Mouse (Mus musculus) spleen, adult 2 months (tissue): ENCODE measurements around the gene Gm42715. TPM values are rescaled to one million over a fixed set of nuclear protein-coding genes. Genes with fewer than 3 reads are reported as not detected.
"Not testable (repeated sequence)": the region's sequence is repeated elsewhere in the genome, so short reads cannot be mapped to it uniquely, and the experiment has no call there.

Experiments
- DNase-seq, 2 experiments: peaks; one replicate each; pipeline versions ENCODE4 v3.0.0 to v3.0.0-alpha.2; 2012 to 2021; ENCODE audit warnings: low spot score in 2 of 2, low read depth in 1 of 2
- H3K27ac ChIP-seq: fragments of 200-500 bp; 2 replicates; pipeline ENCODE4 v1.5.1; 2012; ENCODE audit warnings: low read length, inconsistent platforms; ENCODE audit not compliant: insufficient read depth
- H3K27me3 ChIP-seq: fragments of 200-500 bp; 2 replicates; pipeline ENCODE4 v1.6.1; 2012; ENCODE audit warnings: mild to moderate bottlenecking, moderate library complexity, low read length, inconsistent platforms; ENCODE audit not compliant: control insufficient read depth, insufficient read depth
- H3K36me3 ChIP-seq: fragments of 200-500 bp; 2 replicates; pipeline ENCODE4 v1.6.1; 2012; ENCODE audit warnings: mild to moderate bottlenecking, low read length, inconsistent platforms; ENCODE audit not compliant: control insufficient read depth, insufficient read depth
- H3K4me1 ChIP-seq: fragments of 200-500 bp; 2 replicates; pipeline ENCODE4 v1.6.1; 2011; ENCODE audit warnings: inconsistent platforms; ENCODE audit not compliant: control insufficient read depth, insufficient read depth, insufficient read length
- H3K4me3 ChIP-seq: fragments of 200-500 bp; 2 replicates; pipeline ENCODE4 v1.5.1; 2011; ENCODE audit warnings: mild to moderate bottlenecking, inconsistent platforms; ENCODE audit not compliant: insufficient read depth, insufficient read length; ENCODE audit errors: extremely low read depth
- CTCF ChIP-seq: fragments of 200-500 bp; IDR thresholded peaks from 2 replicates; pipeline ENCODE4 v1.5.1; 2011; ENCODE audit warnings: mild to moderate bottlenecking, inconsistent platforms; ENCODE audit not compliant: insufficient read depth, insufficient read length, insufficient replicate concordance; ENCODE audit errors: extremely low read depth
- POLR2A ChIP-seq: fragments of 200-500 bp; IDR thresholded peaks from 2 replicates; pipeline ENCODE4 v1.6.1; 2011; ENCODE audit warnings: low read depth, low read length, inconsistent platforms
- WGBS: fragments of 180-500 bp; shearing (Covaris S2); methylation state at CpG from one replicate; pipeline ENCODE4 v1.1.7; 2018; 5-methylcytosine and 5-hydroxymethylcytosine counted together
- polyA plus RNA-seq: library from polyadenylated mRNA; depleted of rRNA; stranded (reverse); fragments of >200 nt; gene quantifications from 2 replicates; pipeline ENCODE4 v1.2.3, GENCODE M21; 2012

The Gm42715 gene
- polyA plus RNA-seq, 1 experiment: 14.6 TPM

GRCm38 (mm10) chr7:127479318-127480225 lies 39.8 kb upstream of the Gm42715 start:
- Histone ChIP-seq H3K4me1 (peaks cover 4% of the 10 kb centered on the region; the same call in 1 of the 2 replicates), H3K36me3 (peaks cover 39% of the 10 kb centered on the region)
- TF ChIP-seq POLR2A (no peak), CTCF (no peak)

GRCm38 (mm10) chr7:127480321-127480720 lies 39.1 kb upstream of the Gm42715 start:
- Histone ChIP-seq H3K4me3 (peak overlapping the region; percentile 82), H3K36me3 (peaks cover 39% of the 10 kb centered on the region), H3K27ac (peak overlapping the region; percentile 98), H3K4me1 (peaks cover 4% of the 10 kb centered on the region; the same call in 1 of the 2 replicates), H3K27me3 (no peaks in the 10 kb centered on the region)
- TF ChIP-seq POLR2A: no peak
- no peak for TF ChIP-seq CTCF
- WGBS: 0% methylated on average over 2 of the region's 2 CpGs
- peak; percentile 63 to 79 for DNase-seq

More at GRCm38 (mm10) chr7:127479318-127480225, 39.8 kb upstream of the Gm42715 start:
- H3K27me3 ChIP-seq: no peaks in the 10 kb centered on the region
- peak in 1 of 2 experiments; percentile 27 for DNase-seq
- peak overlapping the region; percentile 98 for H3K27ac ChIP-seq
- peak overlapping the region; percentile 82 for H3K4me3 ChIP-seq
- WGBS: 2% methylated on average over 47 of the region's 48 CpGs

- Histone ChIP-seq H3K27ac (no peak overlapping the region), H3K4me1 (peaks cover 4% of the 10 kb centered on the region; the same call in 1 of the 2 replicates), H3K27me3 (no peaks in the 10 kb centered on the region), H3K36me3 (peaks cover 71% of the 10 kb centered on the region), H3K4me3 (no peak overlapping the region)
- WGBS: 91% methylated on average over 5 of the region's 5 CpGs
- no peak for TF ChIP-seq POLR2A
- no peak for TF ChIP-seq CTCF
- DNase-seq: no peak
Measured at GRCm38 (mm10) chr7:127485416-127485815, 34.0 kb upstream of the Gm42715 start.

- not testable (repeated sequence) for DNase-seq
- peaks cover 74% of the 10 kb centered on the region for H3K36me3 ChIP-seq
- 83% methylated on average over 4 of the region's 5 CpGs for WGBS
Measured at GRCm38 (mm10) chr7:127488364-127488763, 31.0 kb upstream of the Gm42715 start.

GRCm38 (mm10) chr7:127489982-127490381 lies 29.4 kb upstream of the Gm42715 start:
- TF ChIP-seq CTCF (no peak), POLR2A (no peak)
- DNase-seq: no peak
- H3K36me3 ChIP-seq: peaks cover 63% of the 10 kb centered on the region
- H3K4me3 ChIP-seq: no peak overlapping the region
- WGBS: 94% methylated on average over 7 of the region's 7 CpGs
- H3K27ac ChIP-seq: no peak overlapping the region
- H3K4me1 ChIP-seq: no peaks in the 10 kb centered on the region
- no peaks in the 10 kb centered on the region for H3K27me3 ChIP-seq

More at GRCm38 (mm10) chr7:127488364-127488763, 31.0 kb upstream of the Gm42715 start:
- not testable (repeated sequence) for H3K27me3 ChIP-seq, H3K4me1 ChIP-seq, H3K27ac ChIP-seq, H3K4me3 ChIP-seq

GRCm38 (mm10) chr7:127491846-127492245 lies 27.5 kb upstream of the Gm42715 start:
- DNase-seq: no peak
- no peak overlapping the region for H3K4me3 ChIP-seq
- no peak for TF ChIP-seq POLR2A
- no peak for TF ChIP-seq CTCF
- H3K27ac ChIP-seq: no peak overlapping the region
- no peaks in the 10 kb centered on the region for H3K27me3 ChIP-seq
- 95% methylated on average over 3 of the region's 3 CpGs for WGBS
- peaks cover 47% of the 10 kb centered on the region for H3K36me3 ChIP-seq
- H3K4me1 ChIP-seq: no peaks in the 10 kb centered on the region

- H3K27me3 ChIP-seq: no peaks in the 10 kb centered on the region
- TF ChIP-seq POLR2A: no peak
- TF ChIP-seq CTCF: no peak
- no peak for DNase-seq
- no peaks in the 10 kb centered on the region for H3K4me1 ChIP-seq
- H3K27ac ChIP-seq: no peak overlapping the region
- H3K36me3 ChIP-seq: peaks cover 24% of the 10 kb centered on the region
- no peak overlapping the region for H3K4me3 ChIP-seq
Measured at GRCm38 (mm10) chr7:127494648-127495047, 24.7 kb upstream of the Gm42715 start.
